Mouse (Mus musculus): ENCODE data around the gene Epb41l3. TPM values are rescaled to one million over a fixed set of nuclear protein-coding genes. Genes with fewer than 3 reads are reported as not detected.

Gene Epb41l3
- polyA plus RNA-seq, 1 experiment from 2014 or later, result 85.5 TPM

GRCm38 (mm10) chr17:69187794-69188193, 112.3 kb downstream of the Epb41l3 start:
- 0 out of 2 replicates have a peak, but pooled peaks have one; percentile 53 for ATAC-seq (ENCODE audit: low FRiP score)
- H3K27ac ChIP-seq (ENCODE audit: low read depth, low read length), result no peak overlapping the region
- WGBS, result 64% methylated on average over 3 of the region's 3 CpGs
- H3K9me3 ChIP-seq (ENCODE audit: control insufficient read depth, low read length), result no peaks in the 10 kb centered on the region
- H3K9ac ChIP-seq (ENCODE audit: low read depth, low read length), result no peak overlapping the region
- H3K36me3 ChIP-seq (ENCODE audit: control insufficient read depth, insufficient read depth, low read length), result no peaks in the 10 kb centered on the region
- H3K4me2 ChIP-seq (replicated peaks; ENCODE audit: low read depth, low read length), result no peak overlapping the region
- H3K4me3 ChIP-seq (ENCODE audit: low read depth, low read length), result no peak overlapping the region
- 0 out of 2 replicates have a peak, but pooled peaks cover 3% of the 10 kb centered on the region for H3K4me1 ChIP-seq (replicated peaks; ENCODE audit: control insufficient read depth, insufficient read depth, low read length)
- H3K27me3 ChIP-seq (ENCODE audit: control insufficient read depth, insufficient read depth, low read length), result no peaks in the 10 kb centered on the region
- DNase-seq (ENCODE audit: low spot score), result no peak

- H3K4me2 ChIP-seq (replicated peaks; ENCODE audit: low read depth, low read length), result no peak overlapping the region
Observed at GRCm38 (mm10) chr17:69192863-69193493, 117.5 kb downstream of the Epb41l3 start.

GRCm38 (mm10) chr17:69194599-69194998, 119.1 kb downstream of the Epb41l3 start:
- 24% methylated on average over 3 of the region's 3 CpGs for WGBS
- H3K27ac ChIP-seq (ENCODE audit: low read depth, low read length), result peak overlapping the region; percentile 49; the same call in 1 of the 2 replicates
- peak; percentile 55 for ATAC-seq (ENCODE audit: low FRiP score)
- H3K4me2 ChIP-seq (replicated peaks; ENCODE audit: low read depth, low read length), result no peak overlapping the region
- H3K9me3 ChIP-seq (ENCODE audit: control insufficient read depth, low read length), result no peaks in the 10 kb centered on the region
- peak; percentile 31 for DNase-seq (ENCODE audit: low spot score)
- no peak overlapping the region for H3K4me3 ChIP-seq (ENCODE audit: low read depth, low read length)
- H3K36me3 ChIP-seq (ENCODE audit: control insufficient read depth, insufficient read depth, low read length), result no peaks in the 10 kb centered on the region
- H3K9ac ChIP-seq (ENCODE audit: low read depth, low read length), result no peak overlapping the region
- H3K27me3 ChIP-seq (ENCODE audit: control insufficient read depth, insufficient read depth, low read length), result no peaks in the 10 kb centered on the region
- H3K4me1 ChIP-seq (replicated peaks; ENCODE audit: control insufficient read depth, insufficient read depth, low read length), result peaks cover 11% of the 10 kb centered on the region; the same call in 1 of the 2 replicates

More at GRCm38 (mm10) chr17:69192863-69193493, 117.5 kb downstream of the Epb41l3 start:
- 8% methylated on average over 2 of the region's 2 CpGs for WGBS
- H3K27me3 ChIP-seq (ENCODE audit: control insufficient read depth, insufficient read depth, low read length), result no peaks in the 10 kb centered on the region
- peak; percentile 44; the same call in 1 of the 2 replicates for ATAC-seq (ENCODE audit: low FRiP score)
- no peak overlapping the region for H3K4me3 ChIP-seq (ENCODE audit: low read depth, low read length)
- DNase-seq (ENCODE audit: low spot score), result peak; percentile 34
- H3K9ac ChIP-seq (ENCODE audit: low read depth, low read length), result no peak overlapping the region
- peaks cover 11% of the 10 kb centered on the region; the same call in 1 of the 2 replicates for H3K4me1 ChIP-seq (replicated peaks; ENCODE audit: control insufficient read depth, insufficient read depth, low read length)
- no peaks in the 10 kb centered on the region for H3K9me3 ChIP-seq (ENCODE audit: control insufficient read depth, low read length)
- no peaks in the 10 kb centered on the region for H3K36me3 ChIP-seq (ENCODE audit: control insufficient read depth, insufficient read depth, low read length)
- peak overlapping the region; percentile 75 for H3K27ac ChIP-seq (ENCODE audit: low read depth, low read length)

GRCm38 (mm10) chr17:69195758-69196157, 120.3 kb downstream of the Epb41l3 start:
- H3K36me3 ChIP-seq (ENCODE audit: control insufficient read depth, insufficient read depth, low read length), result no peaks in the 10 kb centered on the region
- no peaks in the 10 kb centered on the region for H3K9me3 ChIP-seq (ENCODE audit: control insufficient read depth, low read length)
- no peak overlapping the region for H3K27ac ChIP-seq (ENCODE audit: low read depth, low read length)
- H3K4me1 ChIP-seq (replicated peaks; ENCODE audit: control insufficient read depth, insufficient read depth, low read length), result peaks cover 11% of the 10 kb centered on the region; the same call in 1 of the 2 replicates
- no peak overlapping the region for H3K4me3 ChIP-seq (ENCODE audit: low read depth, low read length)
- H3K4me2 ChIP-seq (replicated peaks; ENCODE audit: low read depth, low read length), result no peak overlapping the region
- ATAC-seq (ENCODE audit: low FRiP score) (no peak), DNase-seq (ENCODE audit: low spot score) (no peak)
- H3K27me3 ChIP-seq (ENCODE audit: control insufficient read depth, insufficient read depth, low read length), result no peaks in the 10 kb centered on the region
- WGBS, result 81% methylated on average over 6 of the region's 6 CpGs
- H3K9ac ChIP-seq (ENCODE audit: low read depth, low read length), result no peak overlapping the region

- Histone ChIP-seq H3K9ac (ENCODE audit: low read depth, low read length) (no peak overlapping the region), H3K4me3 (ENCODE audit: low read depth, low read length) (no peak overlapping the region), H3K27me3 (ENCODE audit: control insufficient read depth, insufficient read depth, low read length) (no peaks in the 10 kb centered on the region), H3K4me1 (replicated peaks; ENCODE audit: control insufficient read depth, insufficient read depth, low read length) (peaks cover 11% of the 10 kb centered on the region; the same call in 1 of the 2 replicates), H3K4me2 (replicated peaks; ENCODE audit: low read depth, low read length) (no peak overlapping the region), H3K27ac (ENCODE audit: low read depth, low read length) (no peak overlapping the region), H3K36me3 (ENCODE audit: control insufficient read depth, insufficient read depth, low read length) (no peaks in the 10 kb centered on the region), H3K9me3 (ENCODE audit: control insufficient read depth, low read length) (no peaks in the 10 kb centered on the region)
- 80% methylated on average over 10 of the region's 10 CpGs for WGBS
- ATAC-seq (ENCODE audit: low FRiP score) (no peak), DNase-seq (ENCODE audit: low spot score) (no peak)
Observed at GRCm38 (mm10) chr17:69196656-69197055, 121.2 kb downstream of the Epb41l3 start.

- Histone ChIP-seq H3K9me3 (ENCODE audit: control insufficient read depth, low read length) (no peaks in the 10 kb centered on the region), H3K9ac (ENCODE audit: low read depth, low read length) (no peak overlapping the region), H3K27me3 (ENCODE audit: control insufficient read depth, insufficient read depth, low read length) (no peaks in the 10 kb centered on the region), H3K4me2 (replicated peaks; ENCODE audit: low read depth, low read length) (no peak overlapping the region), H3K36me3 (ENCODE audit: control insufficient read depth, insufficient read depth, low read length) (no peaks in the 10 kb centered on the region), H3K4me3 (ENCODE audit: low read depth, low read length) (no peak overlapping the region), H3K4me1 (replicated peaks; ENCODE audit: control insufficient read depth, insufficient read depth, low read length) (peaks cover 3% of the 10 kb centered on the region; the same call in 1 of the 2 replicates), H3K27ac (ENCODE audit: low read depth, low read length) (no peak overlapping the region)
- DNase-seq (ENCODE audit: low spot score) (no peak), ATAC-seq (ENCODE audit: low FRiP score) (no peak)
- WGBS, result 53% methylated on average over 1 of the region's 1 CpGs
Observed at GRCm38 (mm10) chr17:69198805-69199204, 123.3 kb downstream of the Epb41l3 start.

- no peak for DNase-seq (ENCODE audit: low spot score)
- Histone ChIP-seq H3K36me3 (ENCODE audit: control insufficient read depth, insufficient read depth, low read length) (no peaks in the 10 kb centered on the region), H3K27ac (ENCODE audit: low read depth, low read length) (no peak overlapping the region), H3K4me2 (replicated peaks; ENCODE audit: low read depth, low read length) (no peak overlapping the region), H3K9me3 (ENCODE audit: control insufficient read depth, low read length) (no peaks in the 10 kb centered on the region), H3K27me3 (ENCODE audit: control insufficient read depth, insufficient read depth, low read length) (no peaks in the 10 kb centered on the region), H3K9ac (ENCODE audit: low read depth, low read length) (no peak overlapping the region), H3K4me3 (ENCODE audit: low read depth, low read length) (no peak overlapping the region), H3K4me1 (replicated peaks; ENCODE audit: control insufficient read depth, insufficient read depth, low read length) (no peaks in the 10 kb centered on the region)
- no peak for ATAC-seq (ENCODE audit: low FRiP score)
- WGBS, result 90% methylated on average over 6 of the region's 6 CpGs
Observed at GRCm38 (mm10) chr17:69199827-69200226, 124.3 kb downstream of the Epb41l3 start.

GRCm38 (mm10) chr17:69200936-69201335, 125.5 kb downstream of the Epb41l3 start:
- Histone ChIP-seq H3K4me1 (replicated peaks; ENCODE audit: control insufficient read depth, insufficient read depth, low read length) (no peaks in the 10 kb centered on the region), H3K9ac (ENCODE audit: low read depth, low read length) (no peak overlapping the region), H3K36me3 (ENCODE audit: control insufficient read depth, insufficient read depth, low read length) (no peaks in the 10 kb centered on the region), H3K27me3 (ENCODE audit: control insufficient read depth, insufficient read depth, low read length) (no peaks in the 10 kb centered on the region), H3K4me2 (replicated peaks; ENCODE audit: low read depth, low read length) (no peak overlapping the region), H3K4me3 (ENCODE audit: low read depth, low read length) (no peak overlapping the region), H3K27ac (ENCODE audit: low read depth, low read length) (no peak overlapping the region), H3K9me3 (ENCODE audit: control insufficient read depth, low read length) (no peaks in the 10 kb centered on the region)
- ATAC-seq (ENCODE audit: low FRiP score), result no peak
- DNase-seq (ENCODE audit: low spot score), result no peak
- WGBS, result 95% methylated on average over 8 of the region's 8 CpGs

All from hindbrain, embryonic 11.5 days (tissue).